Mouse (Mus musculus) 3T3-L1 (cell line): Measurements from ENCODE around the gene Hoxc8.

Experiments used
- DNase-seq: peaks from one replicate; pipeline ENCODE4 v3.0.0-alpha.2; 2015; ENCODE audit warnings: low read depth, low spot score

Gene Hoxc8

DNA sequence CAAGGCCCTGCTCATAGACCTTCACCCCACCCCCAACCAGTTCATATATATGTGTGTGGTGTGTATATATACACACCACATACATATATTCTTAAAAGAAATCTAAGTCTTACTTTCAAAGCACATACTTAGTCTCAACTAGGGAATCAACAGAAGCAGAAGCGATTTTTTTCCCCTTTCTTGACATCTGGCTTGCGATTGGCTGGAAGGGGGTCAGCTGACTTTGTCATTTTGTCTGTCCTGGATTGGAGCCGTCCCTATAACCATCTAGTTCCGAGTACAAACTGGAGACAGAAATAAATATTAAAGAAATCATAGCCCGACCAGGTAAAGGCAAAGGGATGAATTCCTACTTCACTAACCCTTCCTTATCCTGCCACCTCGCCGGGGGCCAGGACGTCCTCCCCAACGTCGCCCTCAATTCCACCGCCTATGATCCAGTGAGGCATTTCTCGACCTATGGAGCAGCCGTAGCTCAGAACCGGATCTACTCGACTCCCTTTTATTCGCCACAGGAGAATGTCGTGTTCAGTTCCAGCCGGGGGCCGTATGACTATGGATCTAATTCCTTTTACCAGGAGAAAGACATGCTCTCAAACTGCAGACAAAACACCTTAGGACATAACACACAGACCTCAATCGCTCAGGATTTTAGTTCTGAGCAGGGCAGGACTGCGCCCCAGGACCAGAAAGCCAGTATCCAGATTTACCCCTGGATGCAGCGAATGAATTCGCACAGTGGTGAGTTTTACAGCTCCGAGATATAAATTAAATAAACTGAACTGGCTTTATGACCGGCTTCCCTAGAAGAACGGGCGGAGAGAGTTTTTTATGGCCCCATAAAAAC, 19.1 kb downstream of the Hoxc8 start:
- DNase-seq, result peak; percentile 28

DNA sequence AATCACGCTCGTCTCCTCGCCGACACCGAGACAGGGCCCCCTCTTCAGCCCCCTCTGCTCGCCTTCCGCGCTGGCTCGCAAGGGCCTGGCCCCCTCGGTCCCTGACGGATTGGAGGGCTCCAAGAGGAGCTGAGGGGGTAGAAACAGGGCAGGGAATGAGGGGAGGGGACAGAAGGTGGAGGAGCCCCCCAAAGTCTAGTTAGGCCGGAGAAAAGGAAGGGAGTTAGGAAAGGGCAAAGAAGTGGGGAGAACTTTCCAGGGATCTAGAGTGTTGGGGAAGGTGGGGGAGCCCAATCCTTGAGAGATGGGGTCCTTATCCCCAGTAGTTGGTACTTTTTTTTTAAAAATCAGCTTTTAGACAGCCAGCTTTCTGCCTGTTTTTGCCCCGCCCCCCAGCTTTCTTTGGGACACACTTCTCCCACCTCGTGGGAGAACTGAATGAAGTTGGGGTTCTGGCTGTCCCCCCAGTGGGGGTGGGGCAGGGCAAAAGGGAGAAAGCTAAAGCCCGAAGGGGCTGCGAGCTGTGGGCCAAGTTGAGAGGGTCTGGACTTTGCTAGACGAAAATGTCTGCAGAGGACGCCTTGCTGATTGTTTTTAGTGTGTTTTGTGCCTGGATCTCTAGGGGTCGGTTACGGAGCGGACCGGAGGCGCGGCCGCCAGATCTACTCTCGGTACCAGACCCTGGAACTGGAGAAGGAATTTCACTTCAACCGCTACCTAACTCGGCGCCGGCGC, 19.9 kb downstream of the Hoxc8 start:
- DNase-seq, result no peak

DNA sequence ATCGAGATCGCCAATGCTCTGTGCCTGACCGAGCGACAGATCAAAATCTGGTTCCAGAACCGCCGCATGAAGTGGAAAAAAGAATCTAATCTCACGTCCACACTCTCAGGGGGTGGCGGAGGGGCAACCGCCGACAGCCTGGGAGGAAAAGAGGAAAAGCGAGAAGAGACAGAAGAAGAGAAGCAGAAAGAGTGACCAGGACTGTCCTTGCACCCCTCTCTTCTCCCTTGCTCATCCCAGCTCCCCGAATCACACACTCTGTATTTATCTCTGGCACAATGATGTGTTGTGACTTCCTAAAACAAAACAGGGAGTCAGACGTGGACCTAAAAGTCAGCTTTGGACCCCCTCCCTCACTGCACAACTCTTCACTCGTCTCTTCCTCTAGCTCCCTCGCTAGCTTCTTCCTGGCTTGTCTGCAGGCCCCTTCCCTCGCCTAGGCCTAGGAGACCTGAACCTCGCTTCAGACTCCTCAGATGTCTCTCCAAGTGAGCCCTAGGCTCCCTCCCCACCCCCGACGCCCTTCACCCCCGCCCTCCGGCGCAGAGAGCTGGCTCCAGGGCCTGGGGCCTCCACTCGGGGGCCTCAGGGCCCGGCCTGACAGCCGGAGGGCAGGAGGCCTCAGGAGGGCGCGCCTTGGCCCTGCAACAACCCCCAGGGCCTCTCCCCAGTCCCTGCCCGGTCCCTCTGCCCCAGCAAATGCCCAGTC, 20.6 kb downstream of the Hoxc8 start:
- no peak for DNase-seq

DNA sequence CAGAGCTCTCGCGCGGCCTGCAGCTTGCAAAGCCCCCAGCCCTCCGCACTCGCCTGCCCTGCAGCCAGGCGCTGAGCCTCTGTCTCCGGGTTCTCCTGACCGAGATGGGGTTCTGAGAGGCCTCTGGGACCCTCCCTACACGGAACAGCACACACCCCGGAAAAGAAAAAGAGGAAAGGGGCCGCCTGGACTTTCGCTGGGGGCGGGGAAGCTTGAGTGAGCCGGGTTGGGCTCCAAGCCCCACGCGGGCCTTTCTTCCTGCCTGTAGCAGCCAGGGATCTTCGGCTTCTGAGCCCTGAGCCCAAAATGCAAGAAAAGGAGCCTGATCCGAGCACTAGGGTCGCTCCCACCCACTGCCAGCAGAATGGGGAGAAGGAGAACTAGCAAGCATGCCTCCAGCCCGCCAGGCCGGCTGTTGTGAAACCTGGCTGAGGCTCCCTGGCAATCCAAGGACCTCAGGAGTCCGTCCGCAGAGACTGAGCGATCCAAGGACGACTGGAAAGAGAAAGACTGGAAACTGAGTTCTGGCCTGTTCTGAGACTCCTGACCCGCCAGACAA, 21.6 kb downstream of the Hoxc8 start:
- no peak for DNase-seq

DNA sequence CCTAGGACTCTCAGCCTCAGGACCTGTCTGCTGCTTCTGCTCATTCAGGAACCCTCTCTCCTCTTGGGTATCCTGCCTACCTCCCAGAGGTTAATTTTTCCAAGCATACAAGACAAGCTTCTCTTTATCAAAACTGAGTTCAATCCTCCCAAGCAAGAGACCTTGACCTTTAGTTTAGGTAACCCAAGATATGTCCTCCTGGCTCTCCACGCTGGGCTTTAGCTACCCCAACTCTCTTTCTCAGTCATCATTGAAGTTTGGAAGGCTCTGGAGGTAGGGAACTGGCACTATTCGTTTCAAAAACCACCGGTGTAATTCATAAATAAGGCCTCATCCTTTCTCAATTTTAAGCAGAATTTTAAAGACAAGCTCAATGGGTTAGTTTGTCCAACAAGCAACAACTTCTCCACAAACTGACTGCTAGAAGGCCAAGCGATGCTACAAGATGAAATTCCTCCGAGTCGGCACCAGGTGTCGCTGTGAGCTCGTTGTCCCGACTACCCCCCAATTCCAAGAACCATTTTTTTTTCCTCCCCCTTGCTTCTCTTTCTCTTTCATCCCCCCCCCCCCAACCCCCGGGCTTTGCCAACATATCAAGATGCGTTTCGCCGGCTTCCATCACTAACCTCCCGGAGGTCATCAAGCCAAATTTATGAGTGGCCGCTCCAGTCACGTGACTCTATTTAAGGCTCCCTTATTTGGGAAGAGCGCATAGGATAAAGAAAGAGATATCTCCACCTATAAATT, 23.0 kb downstream of the Hoxc8 start:
- peak; percentile 71 for DNase-seq

DNA sequence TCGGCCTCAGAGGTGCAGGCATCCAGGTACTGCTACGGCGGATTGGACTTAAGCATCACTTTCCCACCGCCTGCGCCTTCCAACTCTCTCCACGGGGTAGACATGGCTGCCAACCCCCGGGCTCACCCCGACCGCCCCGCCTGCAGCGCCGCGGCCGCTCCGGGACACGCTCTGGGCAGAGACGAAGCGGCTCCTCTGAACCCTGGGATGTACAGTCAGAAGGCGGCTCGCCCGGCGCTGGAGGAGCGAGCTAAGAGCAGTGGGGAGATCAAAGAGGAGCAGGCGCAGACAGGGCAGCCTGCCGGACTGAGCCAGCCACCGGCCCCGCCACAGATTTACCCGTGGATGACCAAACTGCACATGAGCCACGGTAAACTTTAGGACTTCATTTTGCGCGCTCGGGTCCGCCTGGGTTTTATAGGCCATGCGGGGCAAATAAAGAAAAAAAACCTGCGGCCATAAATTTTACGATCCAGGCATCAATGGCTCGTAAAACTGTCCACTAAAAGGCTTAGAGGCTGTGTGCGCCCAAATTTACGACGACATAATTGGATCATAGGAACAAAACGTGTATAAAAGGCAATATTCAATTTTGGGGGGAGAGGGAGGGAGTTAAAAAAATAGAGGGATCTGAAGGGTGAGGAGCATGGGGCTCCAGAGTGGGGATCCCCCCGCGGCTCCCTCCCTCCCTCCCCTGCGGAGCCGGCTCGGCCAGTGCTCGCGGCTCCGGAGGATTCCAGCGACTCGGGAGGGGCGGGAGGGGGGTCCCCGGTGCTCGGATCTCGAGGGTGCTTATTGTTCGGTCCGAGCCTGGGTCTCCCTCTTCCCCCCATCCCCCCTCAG, 24.0 kb downstream of the Hoxc8 start:
- DNase-seq, result no peak

DNA sequence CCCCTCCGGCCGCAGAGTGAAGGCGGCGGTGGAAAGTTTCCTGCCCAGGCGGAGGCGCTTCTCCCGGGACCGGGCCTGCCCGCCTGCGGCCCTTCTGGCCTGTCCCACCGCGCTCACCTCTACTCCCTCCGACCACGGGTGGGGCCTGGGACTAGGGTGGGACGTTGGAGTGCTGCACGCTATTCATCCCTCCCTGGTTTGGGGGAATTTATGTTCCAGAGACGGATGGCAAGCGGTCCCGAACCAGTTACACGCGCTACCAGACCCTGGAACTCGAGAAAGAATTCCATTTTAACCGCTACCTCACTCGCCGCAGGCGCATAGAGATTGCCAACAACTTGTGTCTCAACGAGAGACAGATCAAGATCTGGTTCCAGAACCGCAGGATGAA, 24.6 kb downstream of the Hoxc8 start:
- no peak for DNase-seq

DNA sequence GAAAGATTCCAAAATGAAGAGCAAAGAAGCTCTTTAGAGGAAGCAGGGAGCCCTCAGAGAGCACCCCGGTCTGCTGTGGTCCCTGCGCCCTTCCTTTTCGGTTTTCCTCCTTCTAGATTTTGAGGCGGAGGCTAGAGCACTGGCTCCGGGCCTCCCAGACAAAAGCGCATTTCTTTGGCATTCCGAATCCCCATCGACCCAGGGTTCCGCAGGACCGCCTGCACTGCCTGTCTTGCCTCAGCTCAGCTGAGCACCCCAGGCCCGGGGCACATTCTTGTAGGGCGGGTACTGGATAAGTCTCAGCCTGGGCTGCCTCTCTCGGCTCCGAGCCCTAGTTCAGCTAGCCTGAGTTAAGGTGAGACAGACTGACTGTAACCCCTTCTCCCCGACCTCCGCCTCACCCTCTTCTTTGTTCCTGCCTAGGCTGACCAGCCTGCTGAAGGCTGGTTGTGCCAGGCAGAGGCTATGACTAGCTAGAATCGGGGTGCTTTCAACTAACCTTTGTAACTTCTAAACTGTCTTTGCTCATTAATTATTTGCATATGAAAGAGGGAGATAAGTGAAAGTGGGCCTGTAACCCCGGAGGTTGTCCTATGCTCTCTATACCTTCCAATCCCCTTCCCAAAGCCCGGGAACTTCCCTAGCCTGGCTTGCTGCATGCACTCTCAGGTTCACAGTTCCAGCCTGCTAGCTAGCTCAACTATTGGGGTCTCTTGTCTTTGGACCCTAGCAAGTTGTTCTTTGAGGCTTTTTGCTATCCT, 25.2 kb downstream of the Hoxc8 start:
- DNase-seq, result no peak

DNA sequence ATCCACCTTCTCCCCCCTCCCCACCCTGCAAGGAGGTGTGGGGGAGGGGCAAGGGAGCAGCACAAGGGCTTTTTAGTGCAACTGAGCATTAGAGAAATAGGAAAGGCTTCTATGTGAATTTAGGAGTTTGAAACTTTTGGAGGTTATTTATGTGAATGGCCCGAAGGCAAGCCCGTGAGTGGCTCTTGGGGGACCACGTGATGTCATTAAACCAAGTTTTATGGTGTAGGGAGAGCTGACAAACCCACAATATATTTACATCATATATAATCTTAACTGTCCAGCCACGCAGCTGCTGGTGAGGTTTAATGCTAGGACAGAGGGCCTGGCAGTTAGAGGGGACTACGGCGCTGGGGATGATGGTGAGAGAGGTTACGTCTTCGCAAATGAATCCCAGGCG, 28.2 kb downstream of the Hoxc8 start, which contains the start of gene Hoxc4:
Hoxc4 (plus strand) TSS at position 299 of the 400 bp plus-strand sequence.
- DNase-seq, result no peak

DNA sequence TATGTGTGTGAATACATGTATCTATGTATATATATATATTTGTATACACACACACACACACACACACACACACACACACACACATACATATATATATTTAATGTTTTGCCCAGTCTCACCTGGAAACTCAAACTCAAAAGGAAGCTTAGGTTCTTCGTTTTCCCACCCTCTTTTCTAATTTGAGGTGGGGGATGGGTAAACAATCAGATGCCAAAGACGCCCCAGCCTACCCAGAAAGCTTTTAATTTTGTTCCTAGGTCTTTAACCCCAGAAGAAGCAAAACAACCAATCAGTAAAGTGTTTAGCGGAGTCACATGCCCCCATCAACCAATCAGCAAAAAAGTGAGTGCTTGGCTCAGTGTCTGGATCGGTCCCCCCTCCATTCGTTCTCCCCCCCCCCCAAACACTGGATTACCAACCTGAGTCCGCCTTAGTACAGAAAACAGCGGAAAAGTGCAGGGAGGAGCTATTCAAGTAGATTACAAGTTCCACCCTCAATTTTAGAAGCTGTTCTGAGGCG, 30.6 kb downstream of the Hoxc8 start:
- no peak for DNase-seq

DNA sequence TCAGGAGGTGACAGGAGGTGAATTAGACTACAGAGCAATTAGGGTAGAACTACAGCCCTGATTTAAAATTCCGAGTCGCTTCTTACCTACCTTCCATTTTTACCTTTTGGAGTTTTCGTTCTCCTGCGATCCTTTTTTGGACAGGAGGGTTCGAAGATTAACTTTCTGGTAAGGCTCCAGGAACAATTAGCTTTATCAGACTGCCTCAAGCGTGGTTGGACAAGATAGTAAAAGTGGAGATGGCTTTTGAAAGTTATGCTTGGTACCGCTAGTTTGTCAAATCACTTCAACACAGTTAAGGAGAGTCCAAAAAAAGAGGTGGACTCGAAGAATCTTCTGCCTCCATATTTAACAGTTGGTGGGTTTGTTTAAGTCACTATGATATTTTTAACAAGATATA, 31.1 kb downstream of the Hoxc8 start:
- DNase-seq, result no peak

DNA sequence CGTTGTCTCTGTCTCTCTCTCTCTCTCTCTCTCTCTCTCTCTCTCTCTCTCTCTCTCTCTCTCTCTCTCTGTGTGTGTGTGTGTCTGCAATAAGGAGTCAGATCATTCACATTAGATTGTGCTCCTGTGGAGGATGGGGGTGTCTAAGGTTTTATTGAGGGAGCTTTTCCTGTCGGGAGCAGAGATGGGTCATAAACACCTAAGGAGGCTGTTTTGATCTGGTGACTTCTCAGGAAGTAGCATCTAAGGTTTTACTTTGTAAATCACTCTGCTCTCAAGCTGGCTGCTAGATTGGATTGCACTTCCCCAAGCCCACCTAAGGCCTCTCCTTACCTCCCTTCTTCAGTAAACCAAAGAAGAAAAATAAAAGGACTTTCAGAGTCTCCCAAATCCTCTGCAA, 33.7 kb downstream of the Hoxc8 start:
- DNase-seq, result no peak

DNA sequence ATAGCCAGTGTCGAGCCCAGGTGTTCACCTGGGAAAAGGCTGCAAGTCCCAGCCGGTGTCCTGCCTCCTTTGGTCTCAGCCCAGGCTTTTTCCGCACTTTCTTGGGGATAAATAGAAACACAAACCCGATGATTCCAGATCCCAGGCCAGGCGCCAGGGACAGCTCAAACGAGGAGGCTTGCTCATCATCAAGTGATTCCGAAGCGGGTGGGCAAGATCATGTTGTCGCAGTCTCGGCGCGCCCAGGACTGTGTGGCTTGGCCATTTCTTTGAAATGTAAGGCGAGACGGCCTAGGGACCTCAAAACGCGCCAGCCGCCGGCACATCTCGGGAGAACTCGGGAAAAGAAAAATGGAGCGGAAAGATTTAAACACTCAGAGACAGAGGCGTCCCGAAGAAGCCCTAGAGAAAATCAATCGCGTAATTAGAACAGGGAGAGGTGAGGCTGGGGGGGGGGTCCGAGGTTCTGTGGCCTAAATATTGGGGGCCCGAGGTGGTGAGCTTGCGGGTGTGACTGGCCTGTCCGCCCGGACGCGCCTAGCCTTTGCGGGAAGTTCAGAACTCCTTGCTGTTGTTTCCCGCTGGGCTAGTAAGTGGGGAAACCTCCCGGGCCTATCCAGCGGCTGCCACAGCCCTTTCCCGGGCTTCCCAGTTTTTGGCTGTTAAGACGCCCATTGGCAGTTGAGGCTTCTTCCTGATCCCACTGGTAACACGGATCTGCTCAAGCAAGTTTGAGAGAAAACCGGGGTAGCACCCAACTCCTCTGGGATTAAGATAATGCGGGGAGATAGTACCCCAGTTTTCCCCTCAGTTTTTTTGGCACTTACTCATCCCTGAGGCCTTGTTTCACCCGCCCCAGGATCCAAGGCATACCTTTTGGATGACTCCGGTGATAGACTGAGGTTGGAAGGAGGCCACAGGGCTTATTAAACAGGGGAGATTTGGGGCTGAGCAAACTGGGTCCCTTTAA, 37.1 kb downstream of the Hoxc8 start:
- DNase-seq, result no peak

DNA sequence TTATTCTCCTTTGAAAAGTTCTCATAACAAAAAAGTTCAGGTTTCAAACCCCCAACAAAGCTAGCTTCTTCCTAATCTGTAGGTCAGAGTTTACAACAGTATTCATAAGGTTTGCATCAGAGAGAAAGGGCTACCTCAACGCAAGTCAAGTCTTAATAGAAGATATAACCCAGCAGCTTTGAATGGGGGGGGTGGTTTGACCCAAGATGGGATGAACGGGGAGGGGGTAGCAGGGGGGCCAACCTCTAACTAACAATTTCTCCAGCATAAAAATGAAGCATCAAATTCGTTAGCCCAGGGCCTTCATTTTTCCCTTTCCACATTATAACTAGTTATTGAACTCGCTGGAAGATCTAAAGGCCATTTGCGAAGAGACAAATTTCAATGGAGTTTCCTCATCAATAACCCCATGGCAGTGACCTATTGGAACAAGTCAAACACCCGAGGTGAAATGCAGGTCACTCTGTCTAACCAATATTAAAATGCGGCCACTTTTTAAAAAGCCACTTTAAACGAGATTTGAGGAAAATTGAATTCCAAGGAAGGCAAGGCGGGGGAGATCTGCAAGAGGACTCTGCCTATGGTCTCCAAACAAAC, 38.6 kb downstream of the Hoxc8 start:
- DNase-seq, result no peak

DNA sequence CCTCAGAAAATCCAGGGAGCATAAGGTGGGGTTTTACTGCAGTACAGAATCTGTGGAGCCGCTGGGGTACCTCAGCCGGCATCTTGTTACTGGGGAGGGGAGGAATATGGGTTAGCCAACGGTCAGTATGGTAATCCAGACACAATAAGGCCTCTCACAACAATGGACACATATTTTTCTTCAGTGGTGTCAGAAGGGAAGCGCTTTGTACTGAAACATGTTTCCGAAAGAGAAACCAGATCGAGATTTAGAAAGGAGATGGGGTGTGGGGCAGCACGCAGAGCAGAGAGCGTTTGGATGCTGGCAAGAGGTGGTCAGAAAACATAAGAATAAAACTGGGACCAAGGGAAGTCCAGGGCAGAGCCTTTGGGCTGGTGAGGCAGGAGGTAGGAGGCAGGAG, 39.7 kb downstream of the Hoxc8 start:
- DNase-seq, result no peak

DNA sequence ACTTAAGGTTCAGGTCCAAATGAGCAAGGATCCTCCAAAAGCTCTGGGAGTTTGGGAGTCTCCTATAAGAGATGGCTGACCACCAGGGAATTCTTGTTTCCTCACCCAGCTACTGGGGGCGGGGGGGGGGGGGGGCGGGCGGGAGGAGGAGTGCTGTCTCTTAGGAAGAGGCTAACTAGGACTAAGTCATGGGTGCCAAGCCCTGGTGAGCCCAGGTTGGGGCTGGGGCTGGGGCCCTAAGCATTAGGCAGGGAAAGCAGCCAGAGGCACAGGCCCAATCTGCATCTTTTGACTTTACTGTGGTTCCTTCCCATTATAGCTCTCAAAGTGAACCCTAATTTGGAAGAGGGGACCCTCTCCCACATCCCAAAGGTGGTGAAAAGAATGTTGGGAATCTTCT, 41.8 kb downstream of the Hoxc8 start:
- no peak for DNase-seq

DNA sequence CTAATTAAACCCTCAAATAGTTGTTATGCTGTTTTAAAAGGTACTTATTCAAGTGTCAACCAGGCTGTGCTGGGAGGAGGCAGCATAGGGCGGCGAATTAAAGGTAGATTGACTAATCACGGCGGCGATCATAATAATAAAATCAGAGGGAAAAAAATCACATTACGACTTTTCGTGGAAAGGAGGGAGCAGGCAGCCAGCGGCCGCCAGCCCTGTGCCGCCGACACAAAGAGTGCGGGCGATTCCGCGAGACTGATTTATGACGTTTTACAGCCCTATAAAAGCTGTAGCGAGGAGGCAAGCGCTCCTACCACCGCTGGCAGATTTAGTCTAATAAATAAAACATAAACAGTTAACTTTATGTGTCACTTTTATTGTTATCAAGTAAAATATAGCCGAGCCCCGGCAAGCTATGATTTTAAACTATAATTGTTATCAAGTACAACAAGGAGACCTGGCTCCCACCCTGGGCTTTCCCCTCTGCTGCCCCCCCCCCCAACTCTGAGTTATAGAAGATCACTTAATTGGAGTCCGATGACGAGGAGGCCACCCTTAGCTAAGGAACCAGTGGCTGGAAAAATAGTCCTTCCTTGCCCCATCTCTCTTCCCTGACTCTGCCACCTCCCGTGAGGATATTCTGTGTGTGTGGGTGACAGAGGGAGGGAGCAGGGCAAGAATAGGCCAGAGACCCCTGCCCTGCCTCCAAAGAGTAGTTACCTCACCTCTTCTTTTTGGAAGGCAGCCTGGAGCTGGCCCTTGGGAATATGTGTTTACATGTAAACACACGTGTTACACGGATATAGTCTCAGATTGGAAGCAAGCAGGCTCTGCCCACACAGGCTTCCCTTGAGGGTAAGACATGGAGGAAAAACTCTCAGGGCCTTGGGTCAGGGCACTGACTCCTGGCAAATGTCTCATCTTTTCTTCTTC, 42.5 kb downstream of the Hoxc8 start:
- no peak for DNase-seq
